Mouse (Mus musculus): ENCODE data around the gene Poln.

GRCm38 (mm10) chr5:34218672-34219071 lies 49.4 kb upstream of the Poln start:
- TF ChIP-seq CTCF (IDR thresholded peaks at IDR 0.05) (no peak), POLR2A (IDR thresholded peaks at IDR 0.05; ENCODE audit: insufficient read depth, low read depth, low read length) (no peak), EP300 (IDR thresholded peaks at IDR 0.05; ENCODE audit: insufficient read depth, low read depth, low read length) (no peak)
